Mouse (Mus musculus) liver, embryonic 12.5 days (tissue): ENCODE results near the gene Becn1. TPM values are rescaled to one million over a fixed set of nuclear protein-coding genes. Genes with fewer than 3 reads are reported as not detected.

Experiments used
- ATAC-seq: fragments of 200-750 bp; cut with Nextera tagmentation; 2 replicates; pipeline ENCODE4 v1.8.0; 2017; ENCODE audit warnings: moderate number of reproducible peaks, mild to moderate bottlenecking, moderate library complexity
- H3K27ac ChIP-seq: fragments of 300-500 bp; sonication (generic); 2 replicates; pipeline ENCODE4 v1.5.1; 2016; ENCODE audit warnings: mild to moderate bottlenecking
- H3K27me3 ChIP-seq: fragments of 300-500 bp; sonication (generic); replicated peaks from 2 replicates; pipeline ENCODE4 v1.6.1; 2016; ENCODE audit warnings: mild to moderate bottlenecking, moderate library complexity
- H3K36me3 ChIP-seq: fragments of 300-500 bp; sonication (generic); 2 replicates; pipeline ENCODE4 v1.6.1; 2016; ENCODE audit warnings: mild to moderate bottlenecking, moderate library complexity
- H3K4me1 ChIP-seq: fragments of 300-500 bp; sonication (generic); 2 replicates; pipeline ENCODE4 v1.6.1; 2016
- H3K4me2 ChIP-seq: fragments of 300-500 bp; sonication (generic); 2 replicates; pipeline ENCODE4 v1.6.1; 2016; ENCODE audit warnings: mild to moderate bottlenecking, moderate library complexity
- H3K4me3 ChIP-seq: fragments of 300-500 bp; sonication (generic); 2 replicates; pipeline ENCODE4 v1.5.1; 2016; ENCODE audit warnings: mild to moderate bottlenecking, moderate library complexity
- H3K9ac ChIP-seq: fragments of 300-500 bp; sonication (generic); 2 replicates; pipeline ENCODE4 v1.6.1; 2016; ENCODE audit warnings: mild to moderate bottlenecking, moderate library complexity
- H3K9me3 ChIP-seq: fragments of 300-500 bp; sonication (generic); replicated peaks from 2 replicates; pipeline ENCODE4 v1.6.1; 2016; ENCODE audit warnings: mild to moderate bottlenecking, moderate library complexity
- WGBS: fragments of 180-500 bp; shearing (Covaris S2); methylation state at CpG from one replicate; pipeline ENCODE4 v1.1.7; 2016; ENCODE audit not compliant: insufficient replicate concordance; 5-methylcytosine and 5-hydroxymethylcytosine counted together
- polyA plus RNA-seq: library from polyadenylated mRNA; unstranded; fragments of >200 nt; fragmentation: Nextera tagmentation; extraction: Ambion mirVana; gene quantifications from 2 replicates; pipeline ENCODE4 v1.2.1, GENCODE M21; 2016

Becn1 gene
- polyA plus RNA-seq, 1 experiment from 2014 or later = 119 TPM

DNA sequence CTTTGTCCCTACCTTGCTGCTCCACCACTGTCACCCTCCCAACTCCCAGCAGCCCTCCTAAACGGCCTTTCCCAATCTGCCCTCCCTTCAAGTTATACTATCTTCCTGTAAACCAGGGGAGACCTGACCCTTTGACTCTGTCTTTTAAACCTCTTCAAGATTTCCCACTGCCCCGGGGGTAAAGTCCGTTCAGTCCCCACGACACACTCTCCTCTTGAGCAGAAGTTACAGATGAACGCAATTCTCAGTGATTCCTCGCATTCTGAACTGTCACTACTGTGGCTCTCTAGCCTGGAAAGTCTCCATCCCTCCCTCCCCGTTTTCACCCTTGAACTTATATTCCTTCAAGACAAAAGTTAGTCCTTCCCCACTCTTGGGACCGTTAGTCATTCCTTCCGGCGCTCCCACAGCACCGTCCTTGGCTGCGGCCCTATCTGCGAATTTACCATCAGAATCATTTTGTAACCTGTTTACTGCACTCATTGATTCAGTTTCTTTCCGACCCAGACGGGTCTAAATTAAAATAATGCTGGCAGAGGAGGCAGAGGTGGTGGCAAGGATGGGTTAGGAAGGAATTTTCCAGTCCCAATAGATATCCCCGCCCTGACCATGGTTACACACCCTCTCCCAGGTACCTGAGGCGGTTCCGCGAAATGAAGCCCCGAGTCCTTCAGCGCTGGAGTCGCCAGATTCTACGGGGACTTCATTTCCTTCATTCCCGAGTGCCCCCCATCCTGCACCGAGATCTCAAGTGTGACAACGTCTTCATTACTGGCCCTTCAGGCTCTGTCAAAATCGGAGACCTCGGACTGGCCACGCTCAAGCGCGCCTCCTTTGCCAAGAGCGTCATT, 38.7 kb downstream of the Becn1 start:
- H3K9me3 ChIP-seq = no peaks in the 10 kb centered on the region
- H3K4me1 ChIP-seq = peaks cover 72% of the 10 kb centered on the region
- no peak for ATAC-seq
- H3K36me3 ChIP-seq = peaks cover 23% of the 10 kb centered on the region
- H3K27ac ChIP-seq = no peak overlapping the region
- 13% methylated on average over 32 of the region's 32 CpGs for WGBS
- peak overlapping the region; percentile 80 for H3K4me3 ChIP-seq
- peak overlapping the region; percentile 3; the same call in 1 of the 2 replicates for H3K9ac ChIP-seq
- peak overlapping the region; percentile 95 for H3K4me2 ChIP-seq
- H3K27me3 ChIP-seq = peaks cover 66% of the 10 kb centered on the region

DNA sequence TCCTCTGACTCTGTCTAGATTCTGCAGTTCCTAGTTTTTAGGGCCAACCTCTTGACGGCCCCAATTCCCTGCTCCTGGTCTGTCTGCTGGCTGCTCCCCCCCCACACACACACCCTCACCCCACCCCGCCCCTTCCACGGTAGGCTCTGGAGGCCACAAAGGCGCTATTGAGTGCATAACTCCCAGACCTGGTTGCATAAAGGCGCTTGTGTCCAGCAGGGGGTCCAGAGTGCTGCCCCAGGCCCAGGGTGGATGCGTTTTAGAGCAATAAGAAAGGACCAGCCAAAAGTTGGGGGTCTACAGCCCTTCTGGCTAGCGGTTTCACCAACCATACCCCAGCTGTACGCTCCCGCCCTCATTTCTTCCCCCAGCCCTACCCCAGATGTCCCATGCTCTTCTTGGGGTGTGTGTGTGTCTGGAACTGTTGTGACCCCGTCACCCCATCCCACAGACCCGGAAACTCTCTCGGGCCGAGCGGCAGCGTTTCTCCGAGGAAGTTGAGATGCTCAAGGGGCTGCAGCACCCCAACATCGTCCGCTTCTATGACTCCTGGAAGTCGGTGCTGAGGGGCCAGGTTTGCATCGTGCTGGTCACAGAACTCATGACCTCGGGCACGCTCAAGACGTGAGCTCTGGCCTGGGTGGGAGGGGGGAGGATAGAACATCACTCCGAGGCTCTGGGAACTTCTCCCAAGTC, 39.7 kb downstream of the Becn1 start:
- Histone ChIP-seq H3K27ac (no peak overlapping the region), H3K4me2 (peak overlapping the region; percentile 95), H3K9ac (peak overlapping the region; percentile 93), H3K9me3 (no peaks in the 10 kb centered on the region), H3K4me3 (peak overlapping the region; percentile 80), H3K4me1 (peaks cover 78% of the 10 kb centered on the region), H3K27me3 (peaks cover 59% of the 10 kb centered on the region), H3K36me3 (peaks cover 28% of the 10 kb centered on the region)
- ATAC-seq = no peak
- 7% methylated on average over 24 of the region's 24 CpGs for WGBS

DNA sequence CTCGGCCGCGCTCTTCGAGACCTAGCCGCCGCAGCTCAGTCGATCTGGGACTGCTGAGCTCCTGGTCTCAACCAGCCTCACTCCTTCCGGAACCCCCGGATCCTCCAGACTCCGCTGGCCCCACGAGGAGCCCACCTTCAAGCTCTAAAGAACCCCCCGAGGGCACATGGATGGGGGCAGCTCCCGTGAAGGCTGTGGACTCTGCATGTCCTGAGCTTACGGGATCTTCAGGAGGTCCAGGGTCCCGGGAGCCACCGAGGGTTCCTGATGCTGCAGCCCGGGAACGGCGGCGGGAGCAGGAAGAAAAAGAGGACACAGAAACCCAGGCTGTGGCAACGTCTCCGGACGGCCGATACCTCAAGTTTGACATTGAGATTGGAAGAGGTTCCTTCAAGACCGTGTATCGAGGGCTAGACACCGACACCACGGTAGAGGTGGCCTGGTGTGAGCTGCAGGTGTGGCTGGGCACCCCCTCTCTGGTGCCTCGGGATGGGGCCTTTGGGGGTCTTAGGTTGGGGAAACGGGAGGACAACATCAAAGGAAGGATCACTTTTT, 41.2 kb downstream of the Becn1 start:
- H3K4me2 ChIP-seq = peak overlapping the region; percentile 95
- peaks cover 38% of the 10 kb centered on the region for H3K36me3 ChIP-seq
- no peaks in the 10 kb centered on the region for H3K9me3 ChIP-seq
- 1% methylated on average over 30 of the region's 30 CpGs for WGBS
- peak overlapping the region; percentile 80 for H3K4me3 ChIP-seq
- peak overlapping the region; percentile 93 for H3K9ac ChIP-seq
- peak overlapping the region; percentile 99 for H3K27ac ChIP-seq
- H3K27me3 ChIP-seq = peaks cover 44% of the 10 kb centered on the region
- ATAC-seq = 0 out of 2 replicates have a peak, but pooled peaks have one; percentile 0
- H3K4me1 ChIP-seq = peaks cover 87% of the 10 kb centered on the region

DNA sequence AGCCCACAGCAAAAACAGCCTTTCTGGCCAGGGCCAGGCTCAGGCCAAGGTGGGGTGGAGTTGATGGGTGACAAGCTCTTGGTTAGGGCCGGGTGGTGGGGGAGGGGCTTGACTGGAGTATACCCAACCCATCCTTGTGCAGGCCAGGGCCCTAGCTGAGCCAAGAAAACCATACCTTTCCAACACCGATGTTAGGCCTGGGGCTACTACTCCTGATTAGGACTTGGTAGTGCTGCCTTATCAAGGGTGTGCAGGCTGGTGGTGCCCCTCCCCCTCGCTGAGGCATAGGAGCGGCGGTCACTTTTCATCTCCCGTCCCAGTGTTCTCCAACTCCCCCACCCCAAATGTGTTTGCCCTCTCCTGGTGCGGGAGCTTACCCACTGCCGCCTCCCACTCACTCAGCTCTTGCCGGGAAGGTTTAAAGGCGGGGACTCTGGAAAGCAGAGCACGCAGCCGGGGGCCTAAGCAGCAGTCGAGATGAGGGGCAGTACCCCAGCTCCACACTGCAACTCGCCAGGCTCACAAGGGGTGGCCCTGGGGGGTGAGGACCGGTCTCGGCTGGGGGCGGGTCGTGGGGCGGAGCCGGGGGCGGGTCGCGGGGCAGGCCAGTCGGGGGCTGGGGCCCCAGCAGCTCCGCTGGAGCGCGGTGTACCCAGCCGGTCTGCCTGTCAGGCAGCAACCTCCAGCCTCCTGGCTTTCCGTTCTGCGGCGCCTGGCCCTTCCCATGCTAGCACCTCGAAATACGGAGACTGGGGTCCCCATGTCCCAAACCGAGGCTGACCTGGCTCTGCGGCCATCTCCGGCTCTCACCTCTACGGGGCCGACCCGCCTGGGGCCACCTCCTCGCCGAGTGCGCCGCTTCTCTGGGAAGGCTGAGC, 41.9 kb downstream of the Becn1 start, which contains the start of gene Wnk4:
Wnk4 (plus strand) TSS at position 620 of the 878 bp plus-strand sequence.
- H3K4me2 ChIP-seq = peak within 1 kb of the TSS; percentile 95
- peak within 1 kb of the TSS; percentile 93 for H3K9ac ChIP-seq
- peaks cover 91% of the 10 kb centered on the region for H3K4me1 ChIP-seq
- 2% methylated on average over 35 of the region's 43 CpGs for WGBS
- peak within 1 kb of the TSS; percentile 99 for H3K27ac ChIP-seq
- H3K9me3 ChIP-seq = no peaks in the 10 kb centered on the region
- peaks cover 37% of the 10 kb centered on the region for H3K27me3 ChIP-seq
- ATAC-seq = peak; percentile 93
- peaks cover 40% of the 10 kb centered on the region for H3K36me3 ChIP-seq
- peak within 1 kb of the TSS; percentile 80 for H3K4me3 ChIP-seq

DNA sequence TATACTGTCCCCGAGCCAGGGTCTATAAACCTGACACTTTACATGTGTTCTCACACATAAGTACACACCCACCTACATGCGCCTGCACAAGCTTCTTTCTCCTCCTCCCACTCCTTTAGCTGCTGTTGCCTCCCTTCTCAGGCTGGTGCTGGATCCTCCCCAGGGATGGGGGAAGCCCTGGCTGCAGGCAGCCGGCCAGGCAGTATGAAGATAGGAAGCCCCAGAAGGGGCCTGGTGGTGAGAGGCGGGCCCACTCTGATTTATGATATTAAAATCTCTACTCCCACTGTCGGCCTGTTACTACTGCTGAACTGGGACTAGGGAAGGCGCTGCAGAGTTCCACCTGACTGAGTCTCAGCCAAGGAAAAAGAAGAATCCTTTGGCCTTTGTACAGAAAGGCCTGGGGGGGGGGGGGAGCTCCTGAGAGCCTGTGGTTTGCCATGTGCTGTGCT, 42.8 kb downstream of the Becn1 start:
- H3K9ac ChIP-seq = peak overlapping the region; percentile 93
- H3K27ac ChIP-seq = peak overlapping the region; percentile 99
- peak overlapping the region; percentile 80 for H3K4me3 ChIP-seq
- H3K36me3 ChIP-seq = peaks cover 38% of the 10 kb centered on the region
- peak; percentile 2; the same call in 1 of the 2 replicates for ATAC-seq
- peak overlapping the region; percentile 95 for H3K4me2 ChIP-seq
- peaks cover 29% of the 10 kb centered on the region for H3K27me3 ChIP-seq
- H3K4me1 ChIP-seq = peaks cover 93% of the 10 kb centered on the region
- no peaks in the 10 kb centered on the region for H3K9me3 ChIP-seq
- 22% methylated on average over 6 of the region's 6 CpGs for WGBS

DNA sequence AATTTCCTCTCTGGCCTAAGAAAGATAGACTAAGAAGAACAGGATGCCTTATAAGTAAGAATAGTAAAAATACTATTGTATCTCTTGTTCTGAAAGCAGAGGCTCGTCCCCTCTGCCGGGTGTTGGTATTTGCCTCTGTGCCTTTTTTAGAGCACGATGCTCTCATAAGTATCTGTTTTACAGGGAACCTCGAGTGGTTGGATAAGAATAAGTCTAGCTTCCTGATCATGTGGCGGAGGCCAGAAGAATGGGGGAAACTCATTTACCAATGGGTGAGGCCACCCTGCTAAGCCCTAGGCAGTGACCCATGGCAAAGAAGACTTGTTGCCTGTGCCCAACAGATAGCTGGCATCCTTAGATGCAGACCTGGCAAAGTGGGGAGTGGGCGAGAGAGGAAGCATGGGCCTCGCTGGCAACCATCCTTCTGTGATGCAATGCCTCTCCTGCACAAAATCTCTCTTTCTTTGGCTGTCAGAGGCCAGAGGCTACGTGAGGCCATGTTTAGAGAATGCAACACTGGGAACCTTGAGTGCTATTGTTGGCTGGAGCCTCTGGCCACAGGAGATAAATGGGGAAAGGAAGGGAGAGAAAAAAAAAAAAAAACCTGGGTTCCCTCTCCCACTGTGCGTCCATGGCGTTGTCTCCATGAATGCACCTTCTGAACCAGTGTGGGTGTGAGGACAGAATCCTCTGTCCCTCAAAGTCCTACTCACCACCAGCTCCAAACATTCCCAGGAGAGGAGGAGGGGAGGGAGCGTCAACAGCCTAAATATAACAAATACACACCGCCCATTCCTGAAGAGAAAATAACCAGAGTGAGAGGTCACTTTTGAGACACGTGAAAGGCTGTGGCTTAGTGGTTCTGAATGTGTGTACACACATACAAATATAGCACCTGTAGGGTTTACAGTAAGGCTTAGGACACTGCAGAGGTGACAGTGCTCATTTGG, 46.0 kb downstream of the Becn1 start:
- H3K9ac ChIP-seq = no peak overlapping the region
- H3K4me2 ChIP-seq = no peak overlapping the region
- H3K27me3 ChIP-seq = no peaks in the 10 kb centered on the region
- H3K27ac ChIP-seq = 0 out of 2 replicates have a peak overlapping the region, but pooled peaks have one; percentile 32
- H3K4me1 ChIP-seq = peaks cover 75% of the 10 kb centered on the region
- no peak overlapping the region for H3K4me3 ChIP-seq
- 76% methylated on average over 13 of the region's 13 CpGs for WGBS
- H3K36me3 ChIP-seq = peaks cover 38% of the 10 kb centered on the region
- no peak for ATAC-seq
- H3K9me3 ChIP-seq = no peaks in the 10 kb centered on the region

DNA sequence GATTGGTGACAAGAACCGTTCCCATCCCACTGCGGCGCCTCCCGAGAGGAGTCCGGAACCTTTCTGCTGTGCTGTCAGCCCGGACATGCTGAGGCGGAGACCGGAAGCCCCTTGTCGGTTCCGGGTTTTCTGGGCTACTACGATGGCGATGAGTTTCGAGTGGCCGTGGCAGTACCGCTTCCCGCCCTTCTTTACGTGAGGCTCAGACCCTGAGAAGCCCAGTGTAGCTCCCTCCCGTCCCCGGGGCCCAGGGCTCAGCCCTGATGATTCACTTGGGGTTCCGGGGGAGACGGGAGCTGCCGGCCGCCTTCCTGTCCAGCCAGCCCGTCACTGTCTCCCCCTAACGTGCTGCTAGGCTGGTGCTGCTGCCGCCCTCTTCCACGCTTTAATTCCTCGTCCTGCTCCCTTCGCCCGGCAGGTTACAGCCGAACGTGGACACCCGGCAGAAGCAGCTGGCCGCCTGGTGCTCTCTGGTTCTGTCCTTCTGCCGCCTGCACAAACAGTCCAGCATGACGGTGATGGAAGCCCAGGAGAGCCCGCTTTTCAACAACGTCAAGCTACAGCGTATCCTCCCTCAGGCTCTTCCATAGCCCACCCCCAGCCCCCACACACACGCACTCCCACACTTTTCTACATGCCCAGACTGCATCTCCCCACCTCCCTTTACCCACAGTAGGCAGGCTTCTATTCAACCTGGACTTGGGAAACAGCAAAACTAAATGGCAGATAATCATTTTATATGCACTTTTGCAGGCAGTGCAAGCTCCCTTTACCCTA, 48.3 kb downstream of the Becn1 start, which contains the start of gene Vps25:
Vps25 (plus strand) TSS at position 95 of the 777 bp plus-strand sequence.
- Histone ChIP-seq H3K27ac (peak within 1 kb of the TSS; percentile 94), H3K4me3 (peak within 1 kb of the TSS; percentile 89), H3K9ac (peak within 1 kb of the TSS; percentile 91), H3K9me3 (no peaks in the 10 kb centered on the region), H3K4me1 (peaks cover 59% of the 10 kb centered on the region), H3K36me3 (peaks cover 33% of the 10 kb centered on the region), H3K4me2 (peak within 1 kb of the TSS; percentile 91), H3K27me3 (0 out of 2 replicates have a peak, but pooled peaks cover 3% of the 10 kb centered on the region)
- under 1% methylated on average over 40 of the region's 40 CpGs for WGBS
- ATAC-seq = peak; percentile 87

DNA sequence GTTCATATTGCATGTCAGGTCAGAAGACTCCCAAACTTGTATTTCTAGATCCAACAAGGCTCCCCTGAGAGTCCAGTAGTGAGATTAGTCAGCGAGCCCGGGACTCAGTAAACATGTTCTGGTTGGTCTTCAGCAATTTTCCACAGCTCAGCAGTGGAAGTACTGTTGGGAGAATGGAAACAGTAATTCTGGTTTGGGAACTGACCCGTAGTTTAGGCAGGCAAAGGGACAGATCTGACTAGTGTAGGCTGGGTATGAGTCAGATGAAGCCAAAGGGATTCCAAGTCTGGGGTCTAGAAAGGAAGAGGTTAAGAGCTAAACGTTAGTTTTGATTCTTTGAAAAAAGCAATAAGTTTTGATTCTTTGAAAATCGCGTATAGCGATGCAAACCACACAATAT, 49.1 kb downstream of the Becn1 start:
- Histone ChIP-seq H3K9me3 (no peaks in the 10 kb centered on the region), H3K27ac (peak overlapping the region; percentile 94), H3K27me3 (peaks cover 10% of the 10 kb centered on the region), H3K4me2 (peak overlapping the region; percentile 91), H3K36me3 (peaks cover 24% of the 10 kb centered on the region), H3K4me3 (peak overlapping the region; percentile 89), H3K4me1 (peaks cover 57% of the 10 kb centered on the region), H3K9ac (peak overlapping the region; percentile 91)
- WGBS = 8% methylated on average over 7 of the region's 7 CpGs
- no peak for ATAC-seq

DNA sequence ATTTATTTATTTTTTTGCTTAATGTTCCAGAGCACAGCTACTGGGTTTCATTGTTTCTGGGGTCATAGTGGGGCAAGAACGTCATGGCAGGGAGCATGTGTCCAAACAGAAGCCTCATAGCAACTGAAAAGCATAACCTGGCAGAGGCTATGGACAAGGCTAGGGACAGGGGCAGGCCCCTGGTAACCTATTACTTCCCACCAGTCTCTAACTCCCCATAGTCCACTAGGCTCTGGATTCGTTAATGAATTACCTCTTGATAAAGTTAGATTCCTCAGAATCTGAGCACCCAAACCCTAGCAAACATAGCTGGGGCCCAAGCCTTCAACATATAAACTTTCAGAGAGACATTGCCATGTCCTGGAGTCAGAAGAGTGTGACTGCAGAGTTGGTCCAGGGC, 51.1 kb downstream of the Becn1 start:
- no peak overlapping the region for H3K4me2 ChIP-seq
- WGBS = 70% methylated on average over 2 of the region's 2 CpGs
- no peak overlapping the region for H3K9ac ChIP-seq
- peaks cover 29% of the 10 kb centered on the region for H3K27me3 ChIP-seq
- H3K4me3 ChIP-seq = no peak overlapping the region
- ATAC-seq = no peak
- H3K4me1 ChIP-seq = peaks cover 51% of the 10 kb centered on the region
- no peak overlapping the region for H3K27ac ChIP-seq
- H3K36me3 ChIP-seq = peaks cover 7% of the 10 kb centered on the region
- H3K9me3 ChIP-seq = no peaks in the 10 kb centered on the region
